Mouse (Mus musculus) G1E (cell line): ENCODE results near the gene Itgae.

Experiments
- CTCF ChIP-seq: IDR thresholded peaks from 2 replicates; pipeline ENCODE4 v1.5.1; 2012; ENCODE audit warnings: low read depth, low read length, inconsistent platforms, mixed read lengths
- GATA1 ChIP-seq: IDR thresholded peaks from 2 replicates; pipeline ENCODE4 v1.6.1; 2012; ENCODE audit warnings: borderline replicate concordance, low read length, inconsistent platforms, mixed read lengths
- POLR2AphosphoS5 ChIP-seq: IDR thresholded peaks from 2 replicates; pipeline ENCODE4 v1.6.1; 2012; ENCODE audit warnings: low read depth, low read length, inconsistent platforms; ENCODE audit not compliant: insufficient replicate concordance

DNA sequence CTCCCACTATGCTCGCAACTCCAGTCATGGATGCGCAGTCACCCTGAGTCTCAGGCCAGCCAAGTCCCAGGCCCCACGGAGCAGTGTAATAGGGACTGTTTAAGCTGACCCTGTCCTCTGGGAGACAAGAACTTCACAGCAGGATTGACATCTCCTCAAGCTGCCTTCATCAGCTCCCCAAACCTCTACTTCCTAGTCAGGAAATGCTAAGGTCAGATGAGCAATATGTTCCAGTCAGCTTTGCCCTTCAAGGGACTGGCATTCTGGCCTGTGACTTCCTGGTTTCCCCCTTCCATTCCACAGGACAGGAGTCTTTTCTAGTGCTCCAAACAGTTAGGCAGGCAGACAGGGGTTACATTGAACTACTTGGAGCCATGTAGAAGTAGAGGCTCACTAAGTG is 19.6 kb downstream of the Itgae start:
- TF ChIP-seq CTCF (no peak), GATA1 (no peak), POLR2AphosphoS5 (no peak)
